Mouse (Mus musculus): ENCODE data around the gene Siae.
A peak's percentile ranks its signal among the peaks of the same experiment; 100 is the strongest.

Siae gene

GRCm38 (mm10) chr9:37540701-37541575, 14.6 kb upstream of the Siae start:
- peak in 1 of 2 experiments; percentile 37 for DNase-seq (ENCODE audit: low spot score in 2 of 2)

GRCm38 (mm10) chr9:37541851-37542642, 13.5 kb upstream of the Siae start:
- DNase-seq (ENCODE audit: low spot score in 2 of 2), result no peak

- no peak for DNase-seq (ENCODE audit: low spot score in 2 of 2)
Observed at GRCm38 (mm10) chr9:37543869-37544440, 11.5 kb upstream of the Siae start.

GRCm38 (mm10) chr9:37544447-37545165, 10.9 kb upstream of the Siae start:
- peak; percentile 78 to 82 for DNase-seq (ENCODE audit: low spot score in 2 of 2)

- no peak for DNase-seq (ENCODE audit: low spot score in 2 of 2)
Observed at GRCm38 (mm10) chr9:37545166-37545610, 10.3 kb upstream of the Siae start.

GRCm38 (mm10) chr9:37545847-37546452, 9.5 kb upstream of the Siae start:
- DNase-seq (ENCODE audit: low spot score in 2 of 2), result no peak

- DNase-seq (ENCODE audit: low spot score in 2 of 2), result no peak
Observed at GRCm38 (mm10) chr9:37546889-37547288, 8.6 kb upstream of the Siae start.

GRCm38 (mm10) chr9:37550435-37550834, 5.1 kb upstream of the Siae start:
- no peak for DNase-seq (ENCODE audit: low spot score in 2 of 2)

- peak in 1 of 2 experiments; percentile 51 for DNase-seq (ENCODE audit: low spot score in 2 of 2)
Observed at GRCm38 (mm10) chr9:37551751-37552531, 3.6 kb upstream of the Siae start.

GRCm38 (mm10) chr9:37552536-37553293, 2.8 kb upstream of the Siae start, which contains the start of gene Nrgn:
Nrgn (minus strand) TSS chr9:37552904.
- peak; percentile 94 to 96 for DNase-seq (ENCODE audit: low spot score in 2 of 2)

GRCm38 (mm10) chr9:37554279-37554678, 1.2 kb upstream of the Siae start:
- no peak for DNase-seq (ENCODE audit: low spot score in 2 of 2)

GRCm38 (mm10) chr9:37556366-37556765, 868 bp downstream of the Siae start:
- peak; percentile 60 to 74 for DNase-seq (ENCODE audit: low spot score in 2 of 2)

GRCm38 (mm10) chr9:37560617-37561016, 5.1 kb downstream of the Siae start:
- DNase-seq (ENCODE audit: low spot score in 2 of 2), result no peak

- no peak for DNase-seq (ENCODE audit: low spot score in 2 of 2)
Observed at GRCm38 (mm10) chr9:37563805-37564204, 8.3 kb downstream of the Siae start.

- no peak for DNase-seq (ENCODE audit: low spot score in 2 of 2)
Observed at GRCm38 (mm10) chr9:37567019-37567418, 11.5 kb downstream of the Siae start.

GRCm38 (mm10) chr9:37567454-37567853, 12.0 kb downstream of the Siae start:
- DNase-seq (ENCODE audit: low spot score in 2 of 2), result no peak

- peak; percentile 68 to 70 for DNase-seq (ENCODE audit: low spot score in 2 of 2)
Observed at GRCm38 (mm10) chr9:37567892-37568604, 12.6 kb downstream of the Siae start.

- no peak for DNase-seq (ENCODE audit: low spot score in 2 of 2)
Observed at GRCm38 (mm10) chr9:37568605-37569214, 13.2 kb downstream of the Siae start.

Measured in right cerebral cortex, postnatal 10 days (tissue).